Mouse (Mus musculus) lung, postnatal 36 days (tissue): ENCODE results near the gene Grin3a.
"Not testable (repeated sequence)": the region's sequence is repeated elsewhere in the genome, so short reads cannot be mapped to it uniquely, and the experiment has no call there.

ENCODE experiments used
- DNase-seq: peaks from one replicate; pipeline ENCODE4 v3.0.0; 2022; ENCODE audit warnings: mixed read lengths

The Grin3a gene

DNA sequence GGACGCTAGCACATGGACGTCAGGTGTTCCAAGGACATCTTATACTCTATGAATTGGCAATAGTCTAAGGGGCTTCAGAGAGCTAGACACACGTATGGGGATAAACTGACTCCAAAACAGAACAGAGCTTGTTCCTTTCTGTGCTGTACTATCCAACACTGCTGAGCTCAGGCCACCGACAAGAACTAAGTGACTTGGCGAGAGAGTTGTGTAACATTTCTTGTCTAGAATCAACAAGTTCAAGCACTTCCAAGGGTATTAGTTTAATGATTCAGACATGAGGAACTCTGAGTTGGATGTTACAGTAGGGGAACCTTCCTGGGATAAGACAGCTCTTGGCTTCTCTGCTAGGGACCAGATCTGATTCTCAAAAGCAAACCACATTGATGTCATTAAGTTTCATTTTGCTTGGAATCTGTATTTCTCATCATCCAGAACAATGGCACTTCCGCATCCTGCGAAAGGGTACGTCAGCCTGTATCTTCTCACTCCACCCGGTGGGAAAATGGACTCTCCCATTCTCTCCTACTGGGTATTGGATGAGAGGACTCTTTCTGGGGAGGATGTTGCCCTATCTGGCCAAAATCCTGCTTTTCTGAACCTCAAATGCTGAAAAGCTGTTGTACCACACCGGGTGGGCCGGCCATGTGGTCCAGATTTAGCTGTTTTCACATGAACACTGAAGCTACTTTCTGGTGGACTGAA is 165.2 kb downstream of the Grin3a start:
- peak; percentile 67 for DNase-seq

DNA sequence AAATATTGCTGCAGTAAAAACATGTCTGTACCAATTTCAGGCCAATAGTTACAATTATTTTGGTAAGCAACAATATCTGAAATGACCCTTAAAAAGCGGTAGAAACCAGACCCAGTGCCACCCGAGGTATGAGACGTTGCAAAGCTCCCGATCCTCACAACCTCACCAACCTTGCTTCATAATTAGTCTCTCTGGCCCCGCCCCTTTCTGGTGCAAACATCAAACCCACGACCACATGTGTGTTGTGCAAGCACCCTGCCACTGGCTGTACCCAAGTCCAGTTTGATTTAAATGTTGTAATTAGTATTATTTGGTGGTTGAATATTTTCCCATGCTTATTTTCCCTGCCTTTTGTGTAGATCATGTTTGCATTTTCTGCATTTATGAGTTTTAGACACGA is 168.8 kb downstream of the Grin3a start:
- no peak for DNase-seq

DNA sequence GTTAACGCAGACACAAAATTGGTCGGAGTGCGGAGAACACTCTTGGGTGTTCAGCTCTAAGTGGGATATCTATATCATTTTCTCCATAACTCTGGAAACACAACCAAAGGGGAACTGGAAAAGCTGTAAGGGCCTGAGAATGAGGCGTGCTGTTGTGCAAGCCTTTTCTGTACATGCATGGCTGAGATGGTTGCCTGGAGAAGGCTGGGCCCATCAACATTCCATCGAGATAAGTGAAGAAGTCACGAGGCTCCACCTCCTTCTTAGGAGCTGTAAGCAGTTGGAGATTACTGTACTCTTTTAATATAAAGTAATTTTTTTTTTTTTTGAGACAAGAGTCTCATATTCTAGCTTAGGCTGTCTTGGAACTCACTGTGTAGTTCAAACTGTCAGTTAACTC is 169.5 kb downstream of the Grin3a start:
- peak; percentile 84 for DNase-seq

DNA sequence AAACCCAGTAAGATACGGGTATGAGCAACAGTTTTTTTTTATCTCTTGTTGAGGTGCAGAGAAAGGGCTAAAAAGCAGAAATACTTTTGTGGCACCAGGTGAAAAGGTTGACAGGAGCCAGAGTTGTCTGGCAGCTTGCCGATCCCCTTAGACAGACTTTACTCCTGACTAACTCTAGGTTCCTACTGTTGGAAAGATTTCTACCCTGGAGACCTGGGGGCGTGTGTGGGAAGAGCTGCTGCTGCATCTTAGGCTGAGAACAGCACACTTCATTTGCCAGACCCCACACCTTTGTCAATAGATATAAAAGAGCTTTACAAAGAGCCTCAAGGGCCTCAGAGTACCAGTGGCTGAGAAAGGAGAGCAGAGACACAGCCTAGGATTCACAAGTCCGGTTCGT is 180.7 kb downstream of the Grin3a start:
- no peak for DNase-seq

DNA sequence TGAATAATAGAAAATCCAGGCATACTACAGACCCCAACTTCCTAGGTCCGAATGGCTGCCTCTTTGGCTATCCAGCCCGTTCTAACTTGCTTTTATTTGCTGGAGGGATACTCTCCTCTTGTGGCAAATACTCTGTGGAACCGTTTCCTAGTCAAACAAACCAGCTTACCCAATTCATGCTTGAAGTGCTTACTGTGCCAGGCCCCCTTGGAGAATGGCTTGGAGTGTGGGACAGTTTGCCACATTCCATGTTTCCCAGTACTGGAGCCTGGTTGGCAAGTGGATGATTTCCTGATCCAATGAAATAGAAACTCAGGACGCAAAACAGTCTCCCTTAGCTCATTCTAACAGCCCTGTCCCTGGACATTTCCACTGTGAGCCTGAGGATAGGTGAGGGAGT is 183.3 kb downstream of the Grin3a start:
- DNase-seq: peak; percentile 75

DNA sequence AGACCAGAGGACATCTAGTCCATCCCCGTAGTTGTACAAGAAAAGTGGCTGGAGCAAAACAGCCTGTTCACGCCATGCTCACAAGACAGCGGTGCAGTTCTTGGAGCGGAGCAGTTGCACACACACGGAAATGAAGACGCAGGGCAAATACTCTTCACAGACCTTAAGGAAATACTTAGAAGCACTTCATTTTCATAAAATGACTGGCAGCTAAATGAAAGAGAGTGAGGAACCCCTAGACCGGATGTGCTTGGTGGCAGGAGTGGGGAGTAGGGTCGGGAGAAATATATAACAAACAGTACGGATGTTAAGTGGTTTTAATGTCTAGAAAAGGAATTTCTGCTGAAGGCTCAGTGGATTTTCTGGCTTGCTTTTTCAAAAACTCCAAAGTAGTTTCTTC is 183.9 kb downstream of the Grin3a start:
- peak; percentile 28 for DNase-seq

DNA sequence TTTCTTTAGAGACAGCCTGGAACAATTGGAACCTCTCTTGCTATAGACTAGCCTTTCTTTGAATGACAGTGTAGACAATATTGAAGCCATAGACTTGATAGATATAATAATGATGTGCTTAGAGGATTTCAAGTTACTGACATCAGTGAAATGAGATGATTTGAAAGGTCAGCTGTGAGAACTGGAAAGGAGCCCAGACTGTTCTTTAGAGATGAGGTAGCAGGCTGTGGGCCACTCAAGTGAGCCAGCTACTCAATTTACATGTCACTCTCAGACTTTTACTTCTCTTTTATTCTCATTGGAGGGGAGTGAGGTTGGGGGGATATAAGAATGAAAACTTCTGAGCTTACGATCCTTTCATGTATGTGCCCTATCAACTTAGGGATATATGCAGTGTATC is 186.1 kb downstream of the Grin3a start:
- no peak for DNase-seq

DNA sequence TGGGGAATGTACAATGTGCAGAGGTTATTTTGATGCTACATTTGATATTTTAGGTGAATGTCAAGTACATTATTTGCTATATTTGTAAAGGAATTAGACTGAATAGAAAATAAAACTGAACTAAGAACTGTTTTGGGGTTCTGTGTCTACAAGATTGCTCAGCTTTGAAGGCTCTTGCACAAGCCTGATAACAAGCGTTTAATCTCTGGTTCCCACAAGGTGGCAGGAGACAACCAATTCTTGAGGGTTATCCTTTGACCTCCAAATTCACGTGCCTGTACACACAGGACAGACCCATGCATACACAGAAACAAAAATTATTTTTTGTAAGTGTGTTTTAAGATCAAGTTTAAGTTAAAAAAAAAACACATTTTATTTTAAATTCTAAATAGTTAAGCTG is 205.6 kb downstream of the Grin3a start:
- DNase-seq: no peak

DNA sequence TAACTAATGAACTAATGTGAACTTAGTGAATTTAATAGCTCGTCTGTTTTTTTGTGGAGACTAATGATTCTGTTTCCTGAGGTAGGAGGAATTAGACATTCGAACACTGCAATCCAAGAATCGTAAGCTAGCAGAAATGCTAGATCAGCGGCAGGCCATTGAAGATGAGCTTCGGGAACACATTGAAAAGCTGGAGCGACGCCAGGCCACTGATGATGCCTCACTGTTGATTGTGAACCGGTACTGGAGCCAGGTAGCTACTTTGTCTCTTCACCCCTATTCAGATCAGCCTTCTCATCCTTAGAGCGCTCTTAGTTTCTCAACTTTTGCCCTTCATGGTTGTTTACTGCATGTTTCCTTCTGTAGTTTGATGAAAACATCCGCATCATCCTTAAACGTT is 207.7 kb downstream of the Grin3a start:
- DNase-seq: no peak

DNA sequence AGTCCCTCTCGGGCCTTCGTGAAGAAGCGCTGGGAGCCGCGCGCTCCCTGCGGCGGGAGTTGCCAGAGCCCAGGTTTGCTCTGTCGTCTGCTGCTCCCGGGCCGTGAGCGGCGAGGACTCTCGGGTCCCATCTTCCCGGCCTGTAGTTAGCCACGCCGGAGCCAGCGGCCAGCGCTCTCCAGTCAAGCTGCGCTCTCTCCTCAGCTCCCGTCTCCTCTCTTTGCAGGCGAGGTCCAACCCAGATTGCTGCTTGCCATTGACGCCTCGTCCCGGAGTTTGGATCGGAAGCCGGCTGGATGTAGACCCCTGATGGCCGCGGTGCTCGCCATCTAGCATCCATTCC is 213.4 kb downstream of the Grin3a start:
- no peak for DNase-seq

DNA sequence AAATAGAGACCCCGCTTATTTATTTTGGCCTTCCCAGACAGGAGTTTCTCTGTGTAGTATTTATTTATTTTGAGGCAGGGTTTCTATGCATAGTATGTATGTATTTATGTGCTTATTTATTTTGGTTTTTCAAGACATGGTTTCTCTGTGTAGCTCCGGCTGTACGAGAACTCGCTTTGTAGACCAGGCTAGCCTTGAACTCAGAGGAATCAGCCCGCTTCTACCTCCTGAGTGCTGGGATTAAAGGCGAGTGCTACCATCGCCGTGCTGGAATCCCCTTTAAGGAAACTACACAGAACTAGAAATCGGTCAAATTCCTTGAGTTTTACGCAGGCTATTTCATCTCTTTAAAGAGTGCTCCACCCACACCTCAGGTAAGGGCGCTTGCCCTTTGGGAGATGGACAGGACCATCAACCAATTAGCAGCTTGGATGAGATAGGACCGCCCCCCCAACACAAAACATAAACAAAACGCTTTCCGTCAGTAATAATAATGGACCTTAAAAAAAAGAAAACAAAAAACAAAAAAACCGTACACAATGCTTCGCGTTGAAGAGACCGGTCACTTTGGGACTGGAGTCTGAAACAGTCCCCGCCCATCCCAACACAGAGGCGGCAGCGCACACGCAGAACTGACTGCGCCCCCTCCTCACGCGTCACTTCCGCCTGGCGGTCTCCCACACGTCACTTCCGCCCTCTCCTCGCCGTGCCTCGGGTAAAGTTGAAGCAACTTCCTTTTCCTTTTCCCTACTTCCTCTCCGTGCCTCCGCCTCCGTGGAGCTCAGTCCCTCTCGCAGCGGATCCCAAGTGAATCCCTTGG is 214.0 kb downstream of the Grin3a start, which contains the start of gene Rnf20:
TSS of gene Rnf20 (plus strand) at position 688 of the 820 bp plus-strand sequence.
- DNase-seq: peak; percentile 98

DNA sequence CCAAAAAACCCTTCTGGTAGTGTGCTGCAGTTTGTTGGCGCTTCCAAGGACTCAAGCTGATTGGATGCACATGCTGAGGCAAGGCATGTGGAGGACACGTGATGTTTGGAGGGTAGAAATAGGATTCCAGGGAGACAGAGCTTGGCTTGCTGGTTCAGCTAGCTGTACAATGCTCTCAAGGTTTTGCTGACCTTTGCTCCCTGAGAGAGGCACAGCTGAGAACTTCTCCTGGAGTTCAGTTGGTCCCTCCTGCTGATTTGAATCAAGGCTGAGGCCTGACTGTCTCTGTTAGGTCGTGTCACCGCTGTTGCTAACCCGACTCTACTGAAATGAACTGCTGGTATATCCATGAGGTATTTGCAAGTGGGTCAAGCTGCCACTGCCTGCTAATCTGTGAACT is 216.6 kb downstream of the Grin3a start:
- DNase-seq: no peak

DNA sequence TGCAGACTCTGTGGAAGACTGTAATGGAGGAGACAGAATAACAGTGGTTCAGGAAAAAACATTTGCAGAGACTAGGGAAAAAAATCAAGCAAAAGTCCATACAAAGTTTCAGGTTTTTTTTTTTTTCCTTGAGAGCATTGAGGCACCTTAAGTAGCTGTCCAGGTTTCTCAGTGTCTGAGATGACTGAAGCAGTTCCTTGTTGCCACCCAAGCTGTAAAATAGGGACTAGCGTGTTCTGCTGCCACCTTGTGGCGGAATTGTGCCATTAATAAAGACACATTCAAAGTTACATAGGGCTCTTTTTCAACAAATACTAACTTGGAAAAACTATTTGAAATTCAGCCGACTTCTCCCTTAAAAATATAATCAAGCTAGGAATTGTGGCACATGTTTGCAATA is 218.6 kb downstream of the Grin3a start:
- DNase-seq: peak; percentile 92

DNA sequence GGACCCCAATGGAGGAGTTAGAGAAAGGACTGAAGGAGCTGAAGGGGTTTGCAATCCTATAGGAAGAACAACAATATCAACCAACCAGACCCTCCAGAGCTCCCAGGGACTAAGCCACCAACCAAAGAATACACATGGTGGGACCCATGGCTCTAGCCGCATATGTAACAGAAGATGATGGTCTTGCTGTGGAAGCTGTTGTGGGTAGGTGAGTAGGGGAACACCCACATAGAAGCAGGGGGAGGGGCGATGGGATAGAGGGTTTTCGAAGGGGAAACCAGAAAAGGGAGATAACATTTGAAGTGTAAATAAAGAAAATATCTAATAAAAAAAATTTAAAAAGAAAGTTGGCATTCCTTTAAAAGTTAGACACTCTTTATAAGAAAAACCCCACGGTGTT is 220.6 kb downstream of the Grin3a start:
- not testable (repeated sequence) for DNase-seq

DNA sequence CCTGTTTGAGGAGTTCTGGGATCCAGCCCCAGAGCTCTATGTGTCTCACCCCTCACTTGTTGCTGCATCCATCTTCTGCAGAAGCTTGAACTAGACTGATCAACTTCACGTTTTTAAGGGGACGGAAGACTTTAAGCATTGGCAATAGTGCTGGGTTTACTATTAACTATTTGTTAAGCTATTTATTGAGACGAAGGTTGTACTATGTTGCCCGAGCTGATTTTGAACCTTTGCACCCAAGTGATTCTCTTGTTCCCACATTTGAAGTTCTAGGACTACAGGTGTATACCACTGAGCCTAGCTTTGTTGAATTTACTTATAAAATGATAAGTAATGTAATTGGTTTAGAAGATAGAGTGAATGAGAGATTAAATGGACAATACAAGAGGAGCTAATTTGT is 221.6 kb downstream of the Grin3a start:
- DNase-seq: no peak

DNA sequence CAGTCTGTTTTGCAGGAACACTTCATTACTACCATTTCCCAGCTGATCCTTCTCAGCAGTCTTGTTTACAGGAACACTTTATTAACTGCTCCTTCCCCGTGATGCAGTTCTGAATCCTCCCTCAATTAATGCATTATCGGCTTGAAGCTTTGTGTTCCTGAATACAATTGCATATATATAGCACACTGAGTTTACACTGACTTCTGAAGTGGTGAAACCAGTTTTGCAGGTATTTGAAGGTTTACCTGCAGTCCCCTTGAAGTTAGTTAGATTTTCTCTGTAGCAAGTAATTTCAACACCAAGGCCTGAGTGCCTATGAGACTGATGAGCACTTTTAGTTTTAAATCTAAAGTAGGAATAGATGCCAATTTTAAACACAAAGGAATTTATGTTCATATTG is 223.3 kb downstream of the Grin3a start:
- DNase-seq: peak; percentile 74

DNA sequence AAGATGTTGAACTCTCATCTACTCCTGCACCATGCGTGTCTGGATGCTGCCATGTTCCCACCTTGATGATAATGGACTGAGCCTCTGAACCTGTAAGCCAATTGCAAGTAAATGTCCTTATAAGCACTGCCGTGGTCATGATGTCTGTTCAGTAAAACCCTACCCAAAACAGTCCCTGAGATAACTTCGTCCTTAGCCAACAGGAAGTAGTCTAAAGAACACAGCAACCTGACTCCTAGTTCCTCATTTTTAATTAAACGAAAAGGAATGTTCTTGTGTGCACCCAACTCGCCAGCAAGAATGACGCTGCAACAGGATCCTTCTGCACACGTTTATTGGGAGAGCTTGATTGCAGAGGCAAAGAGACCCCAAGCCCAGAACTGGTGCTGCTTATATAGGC is 225.7 kb downstream of the Grin3a start:
- not testable (repeated sequence) for DNase-seq

DNA sequence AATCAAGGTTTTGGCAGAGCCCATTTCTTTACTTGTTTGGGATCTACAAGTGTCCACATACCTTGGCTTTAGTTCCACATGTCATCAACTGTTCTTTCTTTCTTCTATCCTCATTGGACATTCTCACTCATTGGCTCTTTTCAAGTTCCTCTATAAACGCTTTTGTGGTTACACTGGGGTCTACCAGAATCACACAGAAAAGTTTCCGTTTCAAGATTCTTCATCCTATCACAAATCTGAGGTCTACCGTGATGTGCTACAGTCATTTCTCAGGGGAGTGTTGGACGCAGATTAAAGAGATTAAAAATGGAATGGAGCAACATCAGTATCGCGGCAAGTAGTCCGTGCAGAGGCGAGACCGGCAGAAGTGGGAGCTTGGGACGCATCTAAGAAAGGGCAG is 228.6 kb downstream of the Grin3a start:
- no peak for DNase-seq
